Mouse (Mus musculus) heart, adult 2 months (tissue): ENCODE results near the gene Gm38392. TPM values are rescaled to one million over a fixed set of nuclear protein-coding genes. Genes with fewer than 3 reads are reported as not detected.

Experiments
- DNase-seq, 2 experiments: peaks; one replicate each; pipeline ENCODE4 v3.0.0; 2021
- H3K27ac ChIP-seq: fragments of 200-600 bp; 2 replicates; pipeline ENCODE4 v1.8.1; 2022
- H3K27me3 ChIP-seq: fragments of 200-500 bp; 2 replicates; pipeline ENCODE4 v1.6.1; 2012; ENCODE audit warnings: mild to moderate bottlenecking, low read length, inconsistent platforms, mixed read lengths; ENCODE audit not compliant: control insufficient read depth, insufficient read depth
- H3K36me3 ChIP-seq: fragments of 200-500 bp; 2 replicates; pipeline ENCODE4 v1.6.1; 2012; ENCODE audit warnings: low read length, inconsistent platforms; ENCODE audit not compliant: control insufficient read depth, insufficient read depth
- H3K4me1 ChIP-seq: fragments of 200-500 bp; 2 replicates; pipeline ENCODE4 v1.6.1; 2011; ENCODE audit warnings: low read length; ENCODE audit not compliant: control insufficient read depth, insufficient read depth
- H3K4me3 ChIP-seq: fragments of 200-600 bp; 2 replicates; pipeline ENCODE4 v1.8.1; 2022
- H3K79me2 ChIP-seq: fragments of 200-500 bp; replicated peaks from 2 replicates; pipeline ENCODE4 v1.6.1; 2012; ENCODE audit warnings: mild to moderate bottlenecking, inconsistent platforms, low read length, moderate library complexity, mixed read lengths; ENCODE audit not compliant: control insufficient read depth, insufficient read depth
- H3K9ac ChIP-seq: fragments of 200-500 bp; 2 replicates; pipeline ENCODE4 v1.6.1; 2012; ENCODE audit warnings: low read depth, mild to moderate bottlenecking, control low read depth, inconsistent platforms, low read length, mixed read lengths
- CTCF ChIP-seq: fragments of 200-600 bp; IDR thresholded peaks from 2 replicates; pipeline ENCODE4 v1.8.1; 2022; ENCODE audit warnings: antibody characterized with exemption, mild to moderate bottlenecking, moderate library complexity
- EP300 ChIP-seq: fragments of 200-500 bp; IDR thresholded peaks from 2 replicates; pipeline ENCODE4 v1.6.1; 2011; ENCODE audit warnings: low read depth, low read length, control low read depth; ENCODE audit not compliant: insufficient read depth
- POLR2A ChIP-seq: fragments of 200-500 bp; IDR thresholded peaks from 2 replicates; pipeline ENCODE4 v1.6.1; 2011; ENCODE audit warnings: mild to moderate bottlenecking, low read depth, low read length, control low read depth; ENCODE audit not compliant: insufficient read depth
- WGBS: fragments of 180-500 bp; shearing (Covaris S2); methylation state at CpG from one replicate; pipeline ENCODE4 v1.1.7; 2018; 5-methylcytosine and 5-hydroxymethylcytosine counted together
- intact Hi-C: fragments of 180-260 bp; cut with DNase I; formaldehyde crosslinking; loops from one replicate; pipeline ENCODE4 v1.15.1; 2025
- microRNA-seq, 2 experiments: library from miRNA; unstranded; fragments of <30 nt; microRNA quantifications; one replicate each; pipeline ENCODE4 v1.2.0; 2021
- polyA plus RNA-seq: library from polyadenylated mRNA; depleted of rRNA; stranded (reverse); fragments of >200 nt; gene quantifications from 2 replicates; pipeline ENCODE4 v1.2.3, GENCODE M21; 2012; rRNA removed
- total RNA-seq, 2 experiments: library from RNA; stranded (reverse); gene quantifications; 2 replicates each; pipeline ENCODE4 v1.2.3; 2021

The Gm38392 gene
- total and polyA plus RNA-seq, 3 experiments = 0.26 to 0.27 TPM; not detected in 1

- Histone ChIP-seq H3K79me2 (no peaks in the 10 kb centered on the region), H3K9ac (no peak overlapping the region), H3K27ac (no peak overlapping the region), H3K36me3 (no peaks in the 10 kb centered on the region), H3K4me1 (no peaks in the 10 kb centered on the region), H3K27me3 (peaks cover 29% of the 10 kb centered on the region), H3K4me3 (no peak overlapping the region)
- intact Hi-C loops = no loop called here
- TF ChIP-seq EP300 (no peak), POLR2A (no peak), CTCF (no peak)
- WGBS = 29% methylated on average over 10 of the region's 10 CpGs
- no peak for DNase-seq
Measured at GRCm38 (mm10) chr3:88197741-88198504, 89.1 kb downstream of the Gm38392 start.

Small RNA genes lying within 50 kb of the gene (microRNA-seq; reads per million reads assigned to microRNA genes)
- gene Gm25641 = 0 reads per million in 2 experiments
- gene Mir3093 = 0 to 0.56 reads per million in 2 experiments
- 0 reads per million in 2 experiments for gene Mir9-1

Other genes with a start within 250 kb of the Gm38392 start
- 1 to 10 TPM; 9.5 to 9.9 TPM for gene Gpatch4, start 244.1 kb downstream of the Gm38392 start, total RNA-seq
- 4.3 and 8.5 TPM in 2 replicates for gene Gpatch4, start 244.1 kb downstream of the Gm38392 start, polyA plus RNA-seq
- 10 to 100 TPM; 70.6 to 81.9 TPM for gene Naxe, start 228.7 kb downstream of the Gm38392 start, total RNA-seq
- gene Naxe, start 228.7 kb downstream of the Gm38392 start, polyA plus RNA-seq = 86.6 and 96.7 TPM in 2 replicates
- gene Ttc24, start 208.9 kb downstream of the Gm38392 start, total RNA-seq = not detected
- gene Ttc24, start 208.9 kb downstream of the Gm38392 start, polyA plus RNA-seq = 0.29 TPM in 1 of 2 replicates, not detected in the other
- under 1 TPM; 0.21 to 0.45 TPM for gene Iqgap3, start 205.2 kb downstream of the Gm38392 start, total RNA-seq
- 0.64 and 1.1 TPM in 2 replicates for gene Iqgap3, start 205.2 kb downstream of the Gm38392 start, polyA plus RNA-seq
- gene Mef2d, start 144.8 kb downstream of the Gm38392 start, total RNA-seq = 100 to 1,000 TPM; 118 to 129 TPM
- gene Mef2d, start 144.8 kb downstream of the Gm38392 start, polyA plus RNA-seq = 119 and 122 TPM in 2 replicates
- not detected for gene Rhbg, start 32.5 kb downstream of the Gm38392 start, total RNA-seq
- gene Rhbg, start 32.5 kb downstream of the Gm38392 start, polyA plus RNA-seq = 0.20 TPM in 1 of 2 replicates, not detected in the other
- 1 to 10 TPM; 5.1 to 8.6 TPM for gene Tsacc, start 9.8 kb upstream of the Gm38392 start, total RNA-seq
- gene Tsacc, start 9.8 kb upstream of the Gm38392 start, polyA plus RNA-seq = 4.8 and 8.7 TPM in 2 replicates
- gene Cct3, start 9.9 kb upstream of the Gm38392 start, total RNA-seq = 100 to 1,000 TPM; 169 to 172 TPM
- gene Cct3, start 9.9 kb upstream of the Gm38392 start, polyA plus RNA-seq = 124 and 183 TPM in 2 replicates
- gene Glmp, start 37.8 kb upstream of the Gm38392 start, total RNA-seq = 10 to 100 TPM; 75.6 to 80.9 TPM
- 98.0 and 105 TPM in 2 replicates for gene Glmp, start 37.8 kb upstream of the Gm38392 start, polyA plus RNA-seq
- 1 to 10 TPM; 1.6 to 1.7 TPM for gene Tmem79, start 48.9 kb upstream of the Gm38392 start, total RNA-seq
- 2.3 and 3.5 TPM in 2 replicates for gene Tmem79, start 48.9 kb upstream of the Gm38392 start, polyA plus RNA-seq
- gene Smg5, start 49.0 kb upstream of the Gm38392 start, total RNA-seq = 10 to 100 TPM; 42.7 to 45.8 TPM
- 44.4 and 66.9 TPM in 2 replicates for gene Smg5, start 49.0 kb upstream of the Gm38392 start, polyA plus RNA-seq
- gene Paqr6, start 77.4 kb upstream of the Gm38392 start, total RNA-seq = under 1 TPM; 0.44 to 0.57 TPM
- gene Paqr6, start 77.4 kb upstream of the Gm38392 start, polyA plus RNA-seq = 5.0 and 7.5 TPM in 2 replicates
- not detected for gene Bglap3, start 85.5 kb upstream of the Gm38392 start, total RNA-seq
- gene Bglap3, start 85.5 kb upstream of the Gm38392 start, polyA plus RNA-seq = not detected in 2 replicates
- not detected for gene Bglap2, start 91.5 kb upstream of the Gm38392 start, total RNA-seq
- gene Bglap2, start 91.5 kb upstream of the Gm38392 start, polyA plus RNA-seq = 0.84 and 0.85 TPM in 2 replicates
- gene Bglap, start 97.3 kb upstream of the Gm38392 start, total RNA-seq = not detected
- gene Bglap, start 97.3 kb upstream of the Gm38392 start, polyA plus RNA-seq = not detected in 2 replicates
- 10 to 100 TPM; 12.4 to 15.9 TPM for gene Pmf1, start 123.1 kb upstream of the Gm38392 start, total RNA-seq
- 20.8 and 22.3 TPM in 2 replicates for gene Pmf1, start 123.1 kb upstream of the Gm38392 start, polyA plus RNA-seq
- gene Slc25a44, start 137.9 kb upstream of the Gm38392 start, total RNA-seq = 10 to 100 TPM; 11.9 to 14.6 TPM
- gene Slc25a44, start 137.9 kb upstream of the Gm38392 start, polyA plus RNA-seq = 19.1 and 25.9 TPM in 2 replicates
- gene Sema4a, start 174.0 kb upstream of the Gm38392 start, total RNA-seq = 1 to 10 TPM; 3.2 to 3.3 TPM
- gene Sema4a, start 174.0 kb upstream of the Gm38392 start, polyA plus RNA-seq = 8.5 and 9.5 TPM in 2 replicates
- gene Lmna, start 222.7 kb upstream of the Gm38392 start, total RNA-seq = 100 to 1,000 TPM; 117 to 138 TPM
- 67.3 and 85.2 TPM in 2 replicates for gene Lmna, start 222.7 kb upstream of the Gm38392 start, polyA plus RNA-seq
- gene Mex3a, start 245.2 kb upstream of the Gm38392 start, total RNA-seq = under 1 TPM; 0.42 to 0.45 TPM
- 0.27 and 0.59 TPM in 2 replicates for gene Mex3a, start 245.2 kb upstream of the Gm38392 start, polyA plus RNA-seq